Mouse (Mus musculus): ENCODE data around the gene Il18.

- no peak for TF ChIP-seq POLR2A (IDR thresholded peaks at IDR 0.05; ENCODE audit: extremely low read depth, insufficient read depth, low read length)
- no peak for TF ChIP-seq CTCF (IDR thresholded peaks at IDR 0.05; ENCODE audit: extremely low read depth, insufficient read depth, low read length)
Measured at GRCm38 (mm10) chr9:50565173-50565572, 10.5 kb downstream of the Il18 start.

Data from cortical plate, adult 2 months (tissue).